Mouse (Mus musculus) limb, embryonic 11.5 days (tissue): Measurements from ENCODE around the gene Sord. TPM values are rescaled to one million over a fixed set of nuclear protein-coding genes. Genes with fewer than 3 reads are reported as not detected.

Experiments
- ATAC-seq: fragments of 200-750 bp; cut with Nextera tagmentation; 2 replicates; pipeline ENCODE4 v1.8.0; 2017; ENCODE audit warnings: low read depth; ENCODE audit not compliant: insufficient number of reproducible peaks, low FRiP score, low TSS enrichment
- DNase-seq: peaks from one replicate; pipeline ENCODE4 v3.0.0-alpha.2; 2015; ENCODE audit warnings: low spot score
- H3K27ac ChIP-seq: fragments of 300-500 bp; sonication (generic); replicated peaks from 2 replicates; pipeline ENCODE4 v1.5.1; 2014; ENCODE audit warnings: low read depth, mild to moderate bottlenecking, low read length
- H3K27me3 ChIP-seq: fragments of 300-500 bp; sonication (generic); 2 replicates; pipeline ENCODE4 v1.6.1; 2014; ENCODE audit warnings: mild to moderate bottlenecking, low read length, mixed read lengths; ENCODE audit not compliant: control insufficient read depth, insufficient read depth
- H3K36me3 ChIP-seq: fragments of 300-500 bp; sonication (generic); 2 replicates; pipeline ENCODE4 v1.6.1; 2014; ENCODE audit warnings: mild to moderate bottlenecking, low read length, moderate library complexity, mixed read lengths; ENCODE audit not compliant: control insufficient read depth, insufficient read depth
- H3K4me1 ChIP-seq: fragments of 300-500 bp; sonication (generic); 2 replicates; pipeline ENCODE4 v1.6.1; 2014; ENCODE audit warnings: low read length, mixed read lengths; ENCODE audit not compliant: control insufficient read depth, insufficient read depth
- H3K4me2 ChIP-seq: fragments of 300-500 bp; sonication (generic); 2 replicates; pipeline ENCODE4 v1.6.1; 2014; ENCODE audit warnings: low read depth, mild to moderate bottlenecking, moderate library complexity; ENCODE audit not compliant: severe bottlenecking
- H3K4me3 ChIP-seq: fragments of 300-500 bp; sonication (generic); 2 replicates; pipeline ENCODE4 v1.5.1; 2014; ENCODE audit warnings: low read depth, low read length
- H3K9ac ChIP-seq: fragments of 300-500 bp; sonication (generic); 2 replicates; pipeline ENCODE4 v1.6.1; 2014; ENCODE audit warnings: mild to moderate bottlenecking, low read length
- H3K9me3 ChIP-seq: fragments of 300-500 bp; sonication (generic); 2 replicates; pipeline ENCODE4 v1.6.1; 2016; ENCODE audit warnings: low read length; ENCODE audit not compliant: control insufficient read depth
- WGBS: fragments of 180-500 bp; shearing (Covaris S2); extraction: QIAGEN DNeasy Blood & Tissue Kit; methylation state at CpG from one replicate; pipeline ENCODE4 v1.1.7; 2014; 5-methylcytosine and 5-hydroxymethylcytosine counted together
- polyA plus RNA-seq: library from polyadenylated mRNA; unstranded; fragments of >200 nt; fragmentation: Nextera tagmentation; extraction: Ambion mirVana; gene quantifications from 2 replicates; pipeline ENCODE4 v1.2.1, GENCODE M21; 2014

Sord gene
- polyA plus RNA-seq, 1 experiment from 2014 or later, result 17.1 TPM

DNA sequence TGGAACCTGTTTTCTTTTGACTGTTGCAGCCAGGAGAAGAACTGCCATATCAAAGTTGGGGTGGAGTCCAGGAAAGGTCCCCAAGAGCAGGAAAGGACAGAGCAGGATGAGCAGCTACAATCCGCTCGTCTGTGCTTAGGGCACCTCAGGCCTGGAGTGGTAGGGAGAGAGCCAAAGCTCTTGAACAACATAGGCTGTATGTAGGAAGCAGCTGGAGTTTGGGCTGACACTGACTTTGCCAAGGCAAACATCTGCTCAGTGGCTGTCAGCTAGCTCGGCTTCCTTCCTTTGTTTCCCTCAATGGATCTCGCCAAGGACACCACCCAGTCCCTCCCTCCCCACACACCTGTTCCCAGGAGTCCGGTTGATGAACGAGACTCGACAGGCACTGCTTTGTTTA is 51.6 kb downstream of the Sord start:
- no peak overlapping the region for H3K9ac ChIP-seq
- 78% methylated on average over 7 of the region's 7 CpGs for whole genome bisulfite sequencing
- H3K27me3 ChIP-seq, result no peaks in the 10 kb centered on the region
- no peak overlapping the region for H3K4me2 ChIP-seq
- ATAC-seq (no peak), DNase-seq (no peak)
- H3K36me3 ChIP-seq, result no peaks in the 10 kb centered on the region
- no peak overlapping the region for H3K27ac ChIP-seq
- no peak overlapping the region for H3K4me3 ChIP-seq
- H3K9me3 ChIP-seq, result no peaks in the 10 kb centered on the region
- no peaks in the 10 kb centered on the region for H3K4me1 ChIP-seq

DNA sequence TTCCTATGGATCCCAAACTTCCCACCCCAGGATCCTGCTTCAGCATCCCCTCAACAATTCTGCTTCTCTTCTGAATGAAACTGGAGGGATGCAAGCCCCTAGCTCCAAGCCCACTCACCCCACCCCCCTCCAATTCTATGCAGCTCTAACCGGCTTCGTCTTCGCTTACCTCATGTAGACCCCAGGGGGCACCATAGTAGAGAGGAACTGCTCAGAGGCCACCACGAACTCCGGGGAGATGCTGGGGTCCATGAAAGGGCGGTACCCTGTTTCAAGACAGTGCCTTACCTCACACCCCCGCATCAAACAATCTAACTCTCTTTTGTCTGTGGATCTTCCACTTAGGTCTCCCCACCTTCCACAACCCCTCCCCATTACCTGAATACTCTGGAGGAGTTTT is 60.4 kb downstream of the Sord start:
- no peak overlapping the region for H3K4me2 ChIP-seq
- no peak overlapping the region for H3K4me3 ChIP-seq
- WGBS, result 2% methylated on average over 7 of the region's 7 CpGs
- H3K36me3 ChIP-seq, result no peaks in the 10 kb centered on the region
- ATAC-seq (no peak), DNase-seq (no peak)
- peaks cover 4% of the 10 kb centered on the region; the same call in 1 of the 2 replicates for H3K4me1 ChIP-seq
- peaks cover 54% of the 10 kb centered on the region for H3K27me3 ChIP-seq
- H3K9ac ChIP-seq, result no peak overlapping the region
- no peak overlapping the region for H3K27ac ChIP-seq
- H3K9me3 ChIP-seq, result no peaks in the 10 kb centered on the region

DNA sequence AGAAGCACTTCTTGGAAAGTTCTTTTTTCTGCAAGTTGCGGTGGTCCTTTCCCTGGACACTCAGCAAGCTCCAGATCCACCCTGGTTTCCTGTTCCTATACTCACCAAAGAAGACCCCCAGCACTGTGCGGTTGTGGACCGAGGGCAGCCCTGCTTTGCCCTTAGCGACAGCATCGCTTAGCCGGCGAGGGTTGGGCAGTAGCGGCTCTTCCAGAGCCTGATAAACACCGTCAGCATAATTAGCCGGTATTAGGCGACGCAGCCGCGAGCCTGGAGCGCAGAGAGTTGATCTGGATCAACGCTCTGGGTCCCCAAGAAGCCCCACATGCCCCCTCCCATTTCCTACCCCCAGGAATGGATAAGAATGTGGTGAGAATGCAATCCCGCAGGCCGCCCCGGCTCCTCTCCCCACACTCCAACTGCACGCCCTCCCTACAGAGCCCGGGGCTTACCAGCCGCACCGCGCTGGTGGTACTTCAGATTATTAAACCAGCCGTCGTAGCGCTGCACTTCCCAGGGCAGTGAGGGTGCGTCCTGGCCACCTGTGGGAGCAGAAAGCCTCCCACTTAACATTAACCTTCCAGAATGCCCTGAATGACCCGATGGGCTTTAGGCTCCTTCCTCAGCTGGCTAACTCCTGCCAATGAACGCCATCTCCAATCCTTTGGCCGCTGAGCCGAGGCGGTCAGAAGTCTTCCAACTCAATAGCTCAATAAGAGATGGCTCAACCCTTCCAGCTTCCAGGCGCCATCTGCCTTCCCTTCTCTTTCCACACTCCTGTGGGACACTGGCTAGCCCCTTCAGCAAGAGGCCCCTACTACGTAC is 62.9 kb downstream of the Sord start:
- Histone ChIP-seq H3K4me1 (peaks cover 8% of the 10 kb centered on the region; the same call in 1 of the 2 replicates), H3K27me3 (peaks cover 80% of the 10 kb centered on the region), H3K9me3 (no peaks in the 10 kb centered on the region), H3K4me2 (no peak overlapping the region), H3K4me3 (peak overlapping the region; percentile 5; the same call in 1 of the 2 replicates), H3K27ac (no peak overlapping the region), H3K36me3 (no peaks in the 10 kb centered on the region), H3K9ac (no peak overlapping the region)
- peak; percentile 47 for DNase-seq
- ATAC-seq, result no peak
- under 1% methylated on average over 35 of the region's 35 CpGs for WGBS

DNA sequence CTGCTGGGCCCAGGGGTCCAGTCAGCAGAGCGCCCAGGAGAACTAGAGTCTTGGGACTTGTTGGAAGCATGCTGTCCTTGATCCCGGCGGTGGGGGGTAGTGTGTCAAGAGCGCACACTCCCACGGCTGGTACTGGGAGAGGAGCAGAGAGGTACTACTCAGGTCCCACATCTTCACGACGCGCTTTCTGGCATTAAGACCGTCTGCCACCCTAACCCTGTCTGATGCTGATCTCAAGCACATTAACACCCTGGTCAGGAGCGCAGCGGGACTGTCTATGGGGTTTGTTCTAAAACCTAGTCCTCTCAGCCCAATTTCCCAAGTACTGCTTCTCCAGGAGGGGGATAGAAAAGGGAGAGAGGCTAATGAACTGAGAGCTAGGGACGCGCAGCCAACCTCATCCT is 63.5 kb downstream of the Sord start, which contains the start of gene Duox2:
TSS of gene Duox2 (minus strand) at position 354 of the 404 bp plus-strand sequence.
- DNase-seq (peak; percentile 42), ATAC-seq (no peak)
- Histone ChIP-seq H3K4me3 (peak within 1 kb of the TSS; percentile 15), H3K27me3 (peaks cover 85% of the 10 kb centered on the region), H3K4me1 (peaks cover 8% of the 10 kb centered on the region; the same call in 1 of the 2 replicates), H3K9ac (no peak within 1 kb of the TSS), H3K4me2 (peak within 1 kb of the TSS; percentile 31), H3K36me3 (no peaks in the 10 kb centered on the region), H3K27ac (no peak within 1 kb of the TSS), H3K9me3 (no peaks in the 10 kb centered on the region)
- 4% methylated on average over 13 of the region's 13 CpGs for whole genome bisulfite sequencing

DNA sequence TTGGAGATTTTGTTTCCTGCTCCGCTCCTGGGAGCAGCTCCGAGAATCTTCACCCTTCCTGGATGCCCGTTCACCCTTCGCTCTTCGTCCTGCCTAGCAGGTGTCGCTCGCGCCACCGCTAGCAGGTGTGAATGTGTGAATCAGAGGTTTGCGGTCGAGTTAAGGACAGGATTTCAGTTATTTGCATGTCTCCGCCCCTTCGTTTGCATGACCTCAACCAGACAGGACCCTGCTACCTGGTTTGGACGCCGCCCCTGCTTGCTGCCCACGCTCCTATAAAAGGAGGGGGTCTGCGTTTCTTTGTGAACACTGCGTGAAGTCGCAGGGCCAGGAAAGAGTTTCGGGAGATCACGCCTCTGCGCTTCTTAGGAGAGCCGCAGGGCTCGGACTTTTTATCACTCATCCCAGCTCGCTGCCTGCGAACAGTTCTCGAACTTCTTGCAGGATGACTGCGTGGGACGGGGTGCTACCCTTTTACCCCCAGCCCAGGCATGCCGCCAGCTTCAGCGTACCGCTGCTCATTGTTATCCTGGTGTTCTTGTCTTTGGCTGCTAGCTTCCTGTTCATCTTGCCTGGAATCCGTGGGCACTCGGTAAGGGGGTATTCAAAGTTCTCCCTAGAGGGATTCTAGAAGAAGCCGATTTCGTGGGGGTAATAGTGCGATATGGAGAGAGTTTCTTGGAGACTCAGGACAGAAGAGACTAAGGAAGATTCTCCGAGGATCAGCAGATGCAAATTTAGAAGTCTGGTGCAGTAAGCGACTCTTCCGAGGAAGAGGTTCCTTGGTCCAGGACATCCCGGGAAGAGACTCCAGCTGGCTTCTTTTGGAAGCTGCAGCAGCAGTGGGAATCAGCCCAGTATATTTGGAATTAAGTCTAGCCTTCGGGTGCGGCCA is 64.3 kb downstream of the Sord start, which contains the start of gene Duoxa2:
TSS of gene Duoxa2 (plus strand) at position 305 of the 895 bp plus-strand sequence.
- DNase-seq (peak; percentile 65), ATAC-seq (no peak)
- 2% methylated on average over 43 of the region's 43 CpGs for WGBS
- Histone ChIP-seq H3K36me3 (no peaks in the 10 kb centered on the region), H3K9me3 (no peaks in the 10 kb centered on the region), H3K9ac (no peak within 1 kb of the TSS), H3K4me1 (peaks cover 8% of the 10 kb centered on the region; the same call in 1 of the 2 replicates), H3K4me2 (peak within 1 kb of the TSS; percentile 31), H3K27ac (no peak within 1 kb of the TSS), H3K27me3 (peaks cover 85% of the 10 kb centered on the region), H3K4me3 (peak within 1 kb of the TSS; percentile 15; the same call in 1 of the 2 replicates)

DNA sequence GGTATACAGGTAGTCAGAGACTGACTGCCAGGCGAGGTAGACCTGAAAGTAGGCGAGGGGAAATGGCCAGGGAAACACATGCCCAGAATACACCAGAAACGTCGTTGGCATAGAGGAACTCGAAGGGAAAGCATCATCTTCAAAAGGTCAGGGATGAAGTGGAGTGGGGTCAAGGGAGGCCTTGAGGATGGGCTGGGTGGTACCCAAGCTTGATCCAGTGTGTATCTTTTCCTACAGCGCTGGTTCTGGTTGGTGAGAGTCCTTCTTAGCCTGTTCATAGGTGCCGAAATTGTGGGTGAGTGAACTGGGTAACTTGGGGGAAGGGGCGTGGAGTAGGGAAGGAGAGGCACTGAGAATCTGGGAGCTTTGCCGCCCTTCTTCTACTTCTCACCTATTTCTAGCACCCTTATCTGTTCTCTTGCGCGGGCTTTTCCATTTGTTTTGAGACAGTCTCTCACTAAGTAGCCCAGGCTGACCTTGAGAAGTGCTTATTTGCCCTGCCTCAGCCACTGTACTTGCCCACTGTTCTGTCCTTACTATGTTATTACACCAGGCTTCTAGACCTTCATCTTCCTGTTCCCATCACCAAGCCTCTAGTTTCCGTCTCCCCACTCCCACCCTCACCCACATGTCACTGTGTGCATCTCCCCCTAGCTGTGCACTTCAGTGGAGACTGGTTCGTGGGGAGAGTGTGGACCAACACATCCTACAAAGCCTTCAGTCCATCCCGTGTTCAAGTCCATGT is 65.5 kb downstream of the Sord start:
- no peak overlapping the region for H3K9ac ChIP-seq
- no peak overlapping the region for H3K27ac ChIP-seq
- no peak overlapping the region for H3K4me3 ChIP-seq
- DNase-seq, result peak; percentile 31
- H3K9me3 ChIP-seq, result no peaks in the 10 kb centered on the region
- ATAC-seq, result no peak
- 9% methylated on average over 14 of the region's 14 CpGs for WGBS
- H3K4me2 ChIP-seq, result no peak overlapping the region
- peaks cover 8% of the 10 kb centered on the region; the same call in 1 of the 2 replicates for H3K4me1 ChIP-seq
- H3K27me3 ChIP-seq, result peaks cover 81% of the 10 kb centered on the region
- H3K36me3 ChIP-seq, result no peaks in the 10 kb centered on the region

DNA sequence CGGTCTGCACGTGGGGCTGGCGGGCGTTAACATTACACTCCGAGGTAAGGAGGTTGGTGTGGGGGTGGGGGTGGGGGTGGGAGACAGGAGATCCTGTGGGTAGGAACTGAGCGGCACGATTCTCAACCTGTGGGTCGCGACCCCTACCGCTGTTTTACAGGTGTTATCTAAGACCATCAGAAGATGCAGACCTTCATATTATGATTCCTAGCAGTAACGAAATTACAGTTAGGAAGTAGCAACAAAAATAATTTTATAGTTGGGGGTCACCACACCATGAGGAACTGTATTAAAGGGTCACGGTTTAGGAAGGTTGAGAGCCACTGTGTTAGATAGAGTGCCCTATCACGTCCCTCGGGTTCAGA is 66.1 kb downstream of the Sord start:
- no peaks in the 10 kb centered on the region for H3K36me3 ChIP-seq
- ATAC-seq, result 0 out of 2 replicates have a peak, but pooled peaks have one; percentile 3
- H3K4me1 ChIP-seq, result peaks cover 8% of the 10 kb centered on the region; the same call in 1 of the 2 replicates
- no peak for DNase-seq
- H3K4me3 ChIP-seq, result no peak overlapping the region
- 5% methylated on average over 14 of the region's 14 CpGs for WGBS
- H3K9me3 ChIP-seq, result no peaks in the 10 kb centered on the region
- no peak overlapping the region for H3K9ac ChIP-seq
- H3K27ac ChIP-seq, result no peak overlapping the region
- peaks cover 75% of the 10 kb centered on the region for H3K27me3 ChIP-seq
- H3K4me2 ChIP-seq, result no peak overlapping the region
